Mouse (Mus musculus) MEL (cell line): ENCODE measurements around the gene Klk10. TPM values are rescaled to one million over a fixed set of nuclear protein-coding genes. Genes with fewer than 3 reads are reported as not detected.

Source experiments
- DNase-seq: peaks from one replicate; pipeline ENCODE4 v3.0.0; 2011; ENCODE audit warnings: low read depth, low spot score
- H3K27ac ChIP-seq: 2 replicates; pipeline ENCODE4 v1.5.1; 2012; ENCODE audit warnings: low read depth, mild to moderate bottlenecking, control low read depth, low read length, moderate library complexity; ENCODE audit not compliant: control insufficient read depth
- H3K27me3 ChIP-seq, 2 experiments: fragments of 150-350 bp in 1 of 2; sonication (generic) in 1 of 2; 2 replicates each; pipeline ENCODE4 v1.6.1; 2012; ENCODE audit warnings: low read length in 2 of 2, mild to moderate bottlenecking in 2 of 2, improper control_type of control experiment in 1 of 2, moderate library complexity in 1 of 2; ENCODE audit not compliant: insufficient read depth in 2 of 2, control insufficient read depth in 1 of 2
- H3K36me3 ChIP-seq, 2 experiments: 2 replicates each; pipeline ENCODE4 v1.6.1; 2012 to 2014; ENCODE audit warnings: low read length in 2 of 2, improper control_type of control experiment in 1 of 2, inconsistent platforms in 1 of 2, mild to moderate bottlenecking in 1 of 2; ENCODE audit not compliant: insufficient read depth in 2 of 2, control insufficient read depth in 1 of 2
- H3K4me1 ChIP-seq, 2 experiments: fragments of 150-350 bp in 1 of 2; sonication (generic) in 1 of 2; 2 replicates each; pipeline ENCODE4 v1.6.1; 2012; ENCODE audit warnings: low read length in 2 of 2, improper control_type of control experiment in 1 of 2, mild to moderate bottlenecking in 1 of 2; ENCODE audit not compliant: insufficient read depth in 2 of 2, control insufficient read depth in 1 of 2
- H3K4me3 ChIP-seq, 2 experiments: fragments of 150-350 bp in 1 of 2; sonication (generic) in 1 of 2; 2 replicates each; pipeline ENCODE4 v1.5.1; 2012; ENCODE audit warnings: low read depth in 2 of 2, low read length in 2 of 2, mild to moderate bottlenecking in 2 of 2, moderate library complexity in 2 of 2, control low read depth in 1 of 2, improper control_type of control experiment in 1 of 2; ENCODE audit not compliant: control insufficient read depth in 1 of 2, insufficient read depth in 1 of 2
- H3K79me2 ChIP-seq: 2 replicates; pipeline ENCODE4 v1.6.1; 2012; ENCODE audit warnings: mild to moderate bottlenecking, low read length, moderate library complexity; ENCODE audit not compliant: control insufficient read depth, poor library complexity, insufficient read depth
- H3K9ac ChIP-seq: 2 replicates; pipeline ENCODE4 v1.6.1; 2012; ENCODE audit warnings: low read depth, mild to moderate bottlenecking, control low read depth, low read length, moderate library complexity; ENCODE audit not compliant: control insufficient read depth, poor library complexity, severe bottlenecking
- H3K9me3 ChIP-seq: fragments of 150-350 bp; sonication (generic); replicated peaks from 2 replicates; pipeline ENCODE4 v1.6.1; 2012; ENCODE audit warnings: mild to moderate bottlenecking, low read length, improper control_type of control experiment, moderate library complexity; ENCODE audit not compliant: insufficient read depth
- CHD1 ChIP-seq: IDR thresholded peaks from 2 replicates; pipeline ENCODE4 v1.6.1; 2012; ENCODE audit warnings: low read depth, mild to moderate bottlenecking, inconsistent platforms, low read length, improper control_type of control experiment
- CHD2 ChIP-seq: IDR thresholded peaks from 2 replicates; pipeline ENCODE4 v1.6.1; 2011; ENCODE audit warnings: low read length, improper control_type of control experiment
- E2F4 ChIP-seq: IDR thresholded peaks from 2 replicates; pipeline ENCODE4 v1.6.1; 2011; ENCODE audit warnings: low read depth, low read length, improper control_type of control experiment, borderline replicate concordance
- GABPA ChIP-seq: IDR thresholded peaks from 2 replicates; pipeline ENCODE4 v1.6.1; 2012; ENCODE audit warnings: low read depth, mild to moderate bottlenecking, inconsistent platforms, low read length, improper control_type of control experiment, moderate library complexity
- GATA1 ChIP-seq: IDR thresholded peaks from 2 replicates; pipeline ENCODE4 v1.6.1; 2011; ENCODE audit warnings: low read depth, low read length, improper control_type of control experiment
- HCFC1 ChIP-seq: IDR thresholded peaks from 2 replicates; pipeline ENCODE4 v1.6.1; 2012; ENCODE audit warnings: low read depth, mild to moderate bottlenecking, inconsistent platforms, low read length, improper control_type of control experiment, moderate library complexity
- JUND ChIP-seq: IDR thresholded peaks from 2 replicates; pipeline ENCODE4 v1.6.1; 2011; ENCODE audit warnings: low read depth, mild to moderate bottlenecking, improper control_type of control experiment, low read length
- KAT2A ChIP-seq: conservative IDR thresholded peaks from 2 replicates; pipeline ENCODE4 v1.6.1; 2012; ENCODE audit warnings: low read depth, low read length, improper control_type of control experiment, inconsistent platforms
- MAFK ChIP-seq: IDR thresholded peaks from 2 replicates; pipeline ENCODE4 v1.6.1; 2011; ENCODE audit warnings: low read depth, mild to moderate bottlenecking, low read length, improper control_type of control experiment, borderline replicate concordance
- MEF2A ChIP-seq: IDR thresholded peaks from 2 replicates; pipeline ENCODE4 v1.6.1; 2014; ENCODE audit warnings: low read depth, mild to moderate bottlenecking, inconsistent platforms, low read length, improper control_type of control experiment; ENCODE audit not compliant: poor library complexity, insufficient replicate concordance, severe bottlenecking; ENCODE audit errors: extremely low read depth
- MYB ChIP-seq: IDR thresholded peaks from 2 replicates; pipeline ENCODE4 v1.6.1; 2011; ENCODE audit warnings: mild to moderate bottlenecking, low read depth, low read length, improper control_type of control experiment
- MYC ChIP-seq: IDR thresholded peaks from 2 replicates; pipeline ENCODE4 v1.6.1; 2011; ENCODE audit warnings: low read depth, mild to moderate bottlenecking, low read length, improper control_type of control experiment, moderate library complexity
- NELFE ChIP-seq: IDR thresholded peaks from 2 replicates; pipeline ENCODE4 v1.6.1; 2011; ENCODE audit warnings: low read depth, low read length, improper control_type of control experiment
- NRF1 ChIP-seq: IDR thresholded peaks from 2 replicates; pipeline ENCODE4 v1.6.1; 2014; ENCODE audit warnings: low read depth, mild to moderate bottlenecking, inconsistent platforms, low read length, improper control_type of control experiment, moderate library complexity; ENCODE audit not compliant: poor library complexity, insufficient read depth, severe bottlenecking
- POLR2A ChIP-seq, 2 experiments: IDR thresholded peaks; 2 replicates each; pipeline ENCODE4 v1.6.1; 2011 to 2012; ENCODE audit warnings: low read length in 2 of 2, mild to moderate bottlenecking in 2 of 2, control low read depth in 1 of 2, improper control_type of control experiment in 1 of 2, low read depth in 1 of 2, moderate library complexity in 1 of 2; ENCODE audit not compliant: control insufficient read depth in 1 of 2, insufficient read depth in 1 of 2, poor library complexity in 1 of 2
- TAL1 ChIP-seq: IDR thresholded peaks from 2 replicates; pipeline ENCODE4 v1.6.1; 2012; ENCODE audit warnings: mild to moderate bottlenecking, inconsistent platforms, low read length, moderate library complexity, mixed read lengths
- TBP ChIP-seq: IDR thresholded peaks from 2 replicates; pipeline ENCODE4 v1.8.0; 2011; ENCODE audit warnings: low read depth, low read length, improper control_type of control experiment
- USF1 ChIP-seq: IDR thresholded peaks from 2 replicates; pipeline ENCODE4 v1.6.1; 2014; ENCODE audit warnings: low read depth, mild to moderate bottlenecking, inconsistent platforms, low read length, improper control_type of control experiment, moderate library complexity
- USF2 ChIP-seq, 2 experiments: IDR thresholded peaks; 2 replicates each; pipeline ENCODE4 v1.6.1; 2011 to 2012; ENCODE audit warnings: improper control_type of control experiment in 2 of 2, low read length in 2 of 2, borderline replicate concordance in 1 of 2, inconsistent platforms in 1 of 2, low read depth in 1 of 2, mild to moderate bottlenecking in 1 of 2; ENCODE audit not compliant: insufficient read depth in 1 of 2
- ZC3H11A ChIP-seq: IDR thresholded peaks from 2 replicates; pipeline ENCODE4 v1.6.1; 2012; ENCODE audit warnings: low read depth, mild to moderate bottlenecking, inconsistent platforms, low read length, improper control_type of control experiment
- ZNF384 ChIP-seq: IDR thresholded peaks from 2 replicates; pipeline ENCODE4 v1.6.1; 2012; ENCODE audit warnings: low read depth, mild to moderate bottlenecking, inconsistent platforms, low read length, improper control_type of control experiment
- polyA plus RNA-seq, 2 experiments: library from polyadenylated mRNA; stranded (reverse) in 1 of 2; unstranded in 1 of 2; fragments of >175 nt in 1 of 2; fragments of >200 nt in 1 of 2; gene quantifications; 2 replicates each; pipeline versions ENCODE4 v1.2.1 to v1.2.4; 2012; ENCODE audit warnings: low replicate concordance in 2 of 2, low read depth in 1 of 2; ENCODE audit not compliant: insufficient read length in 2 of 2, insufficient read depth in 1 of 2, missing spikeins in 1 of 2
- total RNA-seq: library from RNA; depleted of rRNA; stranded (reverse); fragments of 300-350 nt; gene quantifications from 2 replicates; pipeline ENCODE4 v1.2.3, GENCODE M21; 2012

Gene Klk10
- total and polyA plus RNA-seq, 3 experiments, result not detected

DNA sequence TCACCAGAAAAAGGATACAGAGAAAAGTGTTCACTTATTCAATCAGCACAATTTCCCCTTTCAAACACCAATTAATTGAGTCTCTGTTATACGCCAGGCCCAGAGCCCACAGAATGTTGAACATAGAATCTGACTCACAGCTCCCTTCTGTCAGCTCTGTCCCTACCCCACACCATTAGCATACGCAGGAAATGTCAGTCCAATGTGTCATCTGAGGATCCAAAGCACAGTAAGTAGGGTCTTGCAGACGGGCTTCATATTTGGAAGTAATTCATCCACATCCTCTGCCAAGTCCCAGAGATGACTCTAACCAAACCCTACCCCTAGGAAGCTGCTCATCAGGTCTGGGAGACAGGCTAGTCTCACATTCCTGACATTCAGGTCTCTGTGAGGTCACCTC is 7.3 kb downstream of the Klk10 start:
- no peak overlapping the region for H3K27ac ChIP-seq
- TF ChIP-seq ZNF384, result no peak
- TF ChIP-seq MYB, result no peak
- no peak for TF ChIP-seq POLR2A (IDR thresholded peaks at IDR 0.05; ENCODE audit: control insufficient read depth in 1 of 2, insufficient read depth in 1 of 2, low read depth in 1 of 2, low read length in 2 of 2, poor library complexity in 1 of 2)
- TF ChIP-seq USF2 (IDR thresholded peaks at IDR 0.05; ENCODE audit: borderline replicate concordance in 1 of 2, insufficient read depth in 1 of 2, low read depth in 1 of 2, low read length in 2 of 2), result no peak
- TF ChIP-seq MEF2A, result no peak

DNA sequence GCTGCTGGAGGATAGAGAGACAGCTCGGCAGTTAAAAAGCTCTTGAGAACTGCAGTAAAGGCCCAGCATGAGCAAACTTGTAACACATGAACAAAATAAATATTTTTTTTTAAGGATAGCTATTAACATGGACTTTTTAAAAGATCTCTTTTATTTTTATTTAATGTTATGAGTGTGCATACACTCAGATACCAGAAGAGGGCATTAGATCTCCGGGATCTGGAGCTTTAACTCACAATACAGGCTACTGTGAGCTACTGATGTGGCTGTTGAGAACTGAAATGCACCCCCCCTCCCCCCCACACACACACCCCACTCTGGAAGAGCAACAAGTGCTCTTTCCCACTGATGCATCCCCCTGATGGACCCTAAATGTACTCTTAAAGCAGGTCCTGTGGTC is 8.5 kb downstream of the Klk10 start:
- no peak overlapping the region for H3K9ac ChIP-seq
- DNase-seq, result no peak
- H3K27ac ChIP-seq, result no peak overlapping the region
- no peaks in the 10 kb centered on the region for H3K9me3 ChIP-seq
- H3K79me2 ChIP-seq, result no peaks in the 10 kb centered on the region
- no peak for TF ChIP-seq GATA1
- no peak for TF ChIP-seq KAT2A
- TF ChIP-seq USF1, result no peak
- TF ChIP-seq ZC3H11A, result no peak
- TF ChIP-seq MYC, result no peak
- no peak for TF ChIP-seq CHD2
- TF ChIP-seq HCFC1, result no peak
- TF ChIP-seq NRF1, result no peak
- no peaks in the 10 kb centered on the region for H3K4me1 ChIP-seq
- no peak overlapping the region for H3K4me3 ChIP-seq
- H3K36me3 ChIP-seq, result no peaks in the 10 kb centered on the region
- H3K27me3 ChIP-seq, result no peaks in the 10 kb centered on the region

More for the DNA sequence above, 7.3 kb downstream of the Klk10 start:
- no peak overlapping the region for H3K9ac ChIP-seq
- H3K79me2 ChIP-seq, result no peaks in the 10 kb centered on the region
- H3K36me3 ChIP-seq, result no peaks in the 10 kb centered on the region
- DNase-seq, result no peak
- no peaks in the 10 kb centered on the region for H3K9me3 ChIP-seq
- no peak overlapping the region for H3K4me3 ChIP-seq
- no peaks in the 10 kb centered on the region for H3K27me3 ChIP-seq
- no peaks in the 10 kb centered on the region for H3K4me1 ChIP-seq

DNA sequence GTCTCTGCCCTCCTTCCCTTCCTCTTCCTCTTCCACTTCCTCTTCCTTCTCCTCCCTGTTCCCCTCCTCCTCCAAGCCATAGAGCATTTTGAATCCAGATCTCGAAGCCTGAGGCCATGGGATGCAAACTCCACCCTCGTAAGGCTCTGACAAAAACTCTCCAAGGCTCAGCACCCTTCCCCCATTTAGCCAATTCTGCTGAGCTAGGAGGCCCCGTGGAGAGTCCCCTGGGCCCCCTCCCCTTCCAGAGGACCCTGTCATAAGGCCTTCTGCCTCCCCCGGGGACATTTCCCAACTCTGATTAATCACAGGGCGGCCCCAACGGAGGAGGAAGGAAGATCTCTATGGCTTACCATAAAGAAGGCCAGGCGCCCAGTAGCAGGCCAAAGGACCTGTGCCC is 10.8 kb downstream of the Klk10 start, which contains the start of gene Klk9:
Klk9 (plus strand) TSS at position 301 of the 400 bp plus-strand sequence.
- no peaks in the 10 kb centered on the region for H3K9me3 ChIP-seq
- H3K4me1 ChIP-seq, result no peaks in the 10 kb centered on the region
- TF ChIP-seq CHD2 (no peak), ZC3H11A (no peak), GABPA (no peak), MYB (no peak), TBP (no peak), JUND (no peak), GATA1 (no peak), KAT2A (no peak), POLR2A (IDR thresholded peaks at IDR 0.05; ENCODE audit: control insufficient read depth in 1 of 2, insufficient read depth in 1 of 2, low read depth in 1 of 2, low read length in 2 of 2, poor library complexity in 1 of 2) (no peak), E2F4 (no peak), NELFE (no peak), CHD1 (no peak), MAFK (no peak), TAL1 (no peak)
- H3K27ac ChIP-seq, result no peak within 1 kb of the TSS
- H3K9ac ChIP-seq, result no peak within 1 kb of the TSS
- no peaks in the 10 kb centered on the region for H3K36me3 ChIP-seq
- no peak for DNase-seq
- no peaks in the 10 kb centered on the region for H3K79me2 ChIP-seq
- H3K27me3 ChIP-seq, result no peaks in the 10 kb centered on the region
- H3K4me3 ChIP-seq, result no peak within 1 kb of the TSS
